Mouse (Mus musculus): ENCODE results near the gene P3h4. TPM values are rescaled to one million over a fixed set of nuclear protein-coding genes. Genes with fewer than 3 reads are reported as not detected.

Gene P3h4
- total RNA-seq, 2 experiments from 2014 or later = 3.6 to 4.1 TPM

DNA sequence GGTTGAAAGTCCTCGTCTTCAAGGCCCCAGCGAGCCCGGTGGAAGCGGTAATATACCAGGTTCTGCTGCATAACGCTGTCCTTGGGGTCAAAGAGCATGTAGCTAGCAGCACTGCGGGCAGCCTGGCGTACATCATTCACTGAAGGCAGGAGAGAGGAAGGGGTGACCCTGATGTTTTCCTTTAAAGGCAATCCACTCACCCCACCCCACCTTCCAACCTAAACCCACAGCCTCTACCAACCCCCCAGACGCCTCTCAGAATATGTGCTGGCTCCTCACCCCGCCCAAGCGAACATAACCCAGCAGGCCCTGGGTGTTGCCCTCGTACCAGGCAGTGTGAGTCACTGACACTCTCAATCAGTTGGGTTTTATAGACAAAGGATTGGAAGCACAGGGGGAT lies 2.9 kb downstream of the P3h4 start:
- intact Hi-C loops (cut with DNase I) = no loop called here
- no peak for DNase-seq

DNA sequence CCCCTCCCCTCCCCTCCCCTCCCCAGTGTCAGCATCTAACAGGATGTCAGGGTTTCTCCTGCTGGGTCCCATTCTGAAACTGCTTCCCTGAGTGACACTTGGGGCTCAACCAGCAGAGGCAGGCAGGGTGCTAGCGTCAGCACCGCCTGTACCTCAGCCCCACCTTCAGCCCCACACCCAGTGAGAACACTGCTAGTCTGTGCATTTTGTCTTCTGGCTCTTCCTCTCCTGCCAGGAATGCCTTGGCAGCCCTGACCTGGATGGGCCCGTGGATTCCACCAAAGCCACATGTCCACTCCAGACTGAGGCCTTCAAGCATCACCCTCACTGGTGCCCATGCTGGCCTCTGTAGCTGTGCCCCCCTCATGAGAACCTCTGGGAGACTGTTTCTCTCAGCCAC lies 5.0 kb downstream of the P3h4 start:
- intact Hi-C loops (cut with DNase I) = no loop called here
- DNase-seq = no peak

DNA sequence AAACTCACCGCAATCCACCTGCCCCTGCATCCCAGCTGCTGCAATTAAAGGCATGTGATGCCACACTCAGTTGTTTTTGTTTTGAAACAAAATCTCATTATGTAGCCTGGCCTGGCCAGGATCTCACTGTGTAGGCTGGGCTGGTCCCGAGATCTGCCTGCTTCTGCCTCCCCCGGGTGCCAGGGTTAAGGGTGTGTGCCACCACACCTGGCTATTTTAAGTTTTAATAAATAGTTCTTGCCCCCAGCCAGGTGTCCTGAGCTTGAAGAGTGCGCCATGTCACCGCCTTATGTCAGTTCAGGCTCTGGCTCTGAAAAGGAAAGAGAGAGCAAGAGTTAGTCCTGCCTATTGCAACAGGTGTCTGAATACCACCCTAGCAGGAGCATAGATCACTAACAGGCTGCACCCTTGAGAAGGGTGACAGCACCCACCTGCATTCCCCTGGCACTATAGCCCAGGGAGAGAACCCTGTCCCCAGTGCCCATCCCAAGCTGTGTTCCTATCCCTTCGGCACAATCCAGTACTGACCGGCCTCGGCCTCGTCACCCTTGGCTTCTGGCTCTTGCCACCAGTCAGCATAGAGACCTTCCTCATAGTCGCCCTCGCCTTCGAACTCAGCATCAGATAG lies 5.7 kb downstream of the P3h4 start:
- intact Hi-C loops (cut with DNase I) = loop anchor here (1.0 kb wide), 1 partner anchor 47 kb away; no protein-coding TSS in a partner anchor
- DNase-seq = no peak

DNA sequence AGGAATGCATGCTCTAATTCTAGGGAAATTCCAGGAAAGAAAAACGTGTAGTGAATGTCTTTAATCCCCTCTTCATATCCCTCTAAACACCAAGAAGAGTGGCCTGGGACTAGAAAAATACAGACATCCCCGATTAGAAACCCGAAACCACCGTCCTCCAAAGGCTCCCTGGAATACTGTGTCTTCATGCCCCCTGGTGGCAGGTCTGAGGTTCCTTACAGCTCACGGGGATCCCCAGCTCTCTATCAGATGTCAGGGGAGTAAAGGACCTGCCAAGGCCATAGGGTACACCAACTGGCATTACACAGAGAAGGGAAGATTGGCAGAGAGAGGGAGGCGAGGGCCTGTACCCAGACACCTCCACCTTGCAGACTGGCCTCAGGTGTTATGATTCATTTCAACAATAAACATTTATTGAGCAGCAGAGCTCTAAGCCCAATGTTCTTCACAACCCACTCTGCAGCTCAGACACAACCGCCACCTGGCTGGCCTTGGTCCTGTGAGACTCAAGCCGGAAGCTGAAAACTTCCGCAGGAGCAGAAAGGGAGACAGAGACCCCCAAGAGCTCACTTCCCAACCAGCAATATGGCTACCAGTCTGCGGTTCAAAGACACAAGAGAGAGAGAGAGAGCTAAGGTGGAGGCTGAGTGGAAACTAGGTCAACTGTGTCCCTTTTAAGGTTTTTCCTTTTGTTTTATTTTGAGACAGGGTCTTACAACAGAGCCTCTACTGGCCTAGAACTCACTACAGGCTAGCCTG lies 6.4 kb downstream of the P3h4 start:
- peak; percentile 60 to 73 for DNase-seq
- intact Hi-C loops (cut with DNase I) = loop anchor here (1.0 kb wide), 1 partner anchor 46 kb away; no protein-coding TSS in a partner anchor

DNA sequence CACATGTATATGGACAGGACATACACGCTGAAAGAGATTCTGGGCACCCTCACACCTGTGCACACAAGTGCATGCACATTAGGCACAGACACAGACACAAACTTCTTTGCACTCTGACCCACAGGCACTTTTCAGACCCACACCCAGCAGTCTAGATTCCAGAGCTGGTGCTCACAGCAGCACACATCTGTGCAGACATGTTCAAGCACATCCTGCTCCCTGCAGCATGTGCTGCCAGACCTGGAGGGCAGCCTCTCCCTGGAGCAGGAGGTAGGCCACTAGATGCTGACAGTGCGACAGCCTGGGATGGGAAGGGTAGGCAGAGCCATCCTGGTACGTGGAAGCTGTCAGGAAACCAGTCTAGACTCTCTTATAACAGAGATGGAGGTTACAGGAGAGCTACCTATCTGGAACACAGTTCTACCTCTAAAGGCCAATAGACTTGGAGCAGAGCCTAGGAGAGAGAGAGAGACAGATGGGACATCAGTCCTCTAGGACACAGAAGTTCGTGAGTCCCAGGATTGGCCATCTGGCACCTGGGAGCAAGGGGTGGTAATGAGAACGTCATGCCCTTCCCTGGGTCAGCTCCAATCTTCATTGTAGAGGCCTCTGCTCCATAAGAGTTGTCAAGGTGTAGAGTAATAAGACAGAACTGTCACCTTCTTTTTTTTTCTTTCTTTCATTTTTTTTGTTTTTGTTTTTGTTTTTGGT lies 7.5 kb downstream of the P3h4 start:
- intact Hi-C loops (cut with DNase I) = no loop called here
- no peak for DNase-seq

DNA sequence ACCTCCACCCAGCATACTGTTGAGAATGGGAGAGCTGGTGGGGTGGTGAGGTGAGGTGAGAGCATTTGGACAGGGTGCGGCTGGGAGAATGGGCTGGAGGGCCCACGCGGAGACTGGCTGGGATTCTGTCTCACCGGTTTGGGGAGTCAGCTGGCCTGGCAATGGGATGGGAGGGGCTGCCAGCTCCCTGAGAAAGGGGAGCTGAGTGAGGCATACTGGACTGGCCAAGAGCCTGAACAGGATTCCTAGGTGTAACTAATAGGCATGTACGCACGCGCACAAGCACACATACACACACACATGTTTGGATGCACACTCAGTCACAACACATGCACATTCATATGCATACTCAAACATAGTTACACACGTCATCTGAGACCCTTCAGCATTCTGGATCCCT lies 8.4 kb downstream of the P3h4 start:
- intact Hi-C loops (cut with DNase I) = no loop called here
- DNase-seq = no peak

DNA sequence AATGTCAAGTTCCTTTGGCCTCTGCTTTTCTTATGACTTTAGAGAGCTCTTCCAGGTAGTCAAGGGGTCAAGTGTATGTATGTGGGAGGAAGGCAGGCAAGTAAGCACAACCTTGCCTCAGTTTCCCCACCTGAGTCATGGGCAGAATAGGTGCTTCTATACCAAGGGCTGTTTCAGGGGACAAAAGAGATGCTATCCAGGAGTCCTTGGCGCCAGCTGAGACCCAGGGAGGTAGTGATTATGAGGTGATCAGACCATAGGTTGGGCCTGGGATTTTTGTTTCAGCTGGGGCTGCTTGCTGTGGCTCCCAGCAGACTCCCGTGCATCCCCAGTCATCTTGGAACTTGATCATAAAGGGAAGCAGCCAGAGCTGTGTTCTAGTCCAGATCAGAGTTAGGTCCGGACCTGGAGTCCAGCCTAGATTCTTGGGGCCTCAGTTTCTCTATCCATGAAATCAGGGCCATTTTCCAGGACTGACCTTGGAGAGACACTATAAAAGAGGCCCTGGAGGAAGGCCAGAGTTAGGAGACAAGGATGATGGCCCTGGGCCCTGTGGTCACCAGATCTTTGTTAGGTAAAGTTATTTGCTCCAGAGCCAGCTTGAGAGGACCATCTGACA lies 10.1 kb downstream of the P3h4 start:
- intact Hi-C loops (cut with DNase I) = no loop called here
- DNase-seq = no peak

DNA sequence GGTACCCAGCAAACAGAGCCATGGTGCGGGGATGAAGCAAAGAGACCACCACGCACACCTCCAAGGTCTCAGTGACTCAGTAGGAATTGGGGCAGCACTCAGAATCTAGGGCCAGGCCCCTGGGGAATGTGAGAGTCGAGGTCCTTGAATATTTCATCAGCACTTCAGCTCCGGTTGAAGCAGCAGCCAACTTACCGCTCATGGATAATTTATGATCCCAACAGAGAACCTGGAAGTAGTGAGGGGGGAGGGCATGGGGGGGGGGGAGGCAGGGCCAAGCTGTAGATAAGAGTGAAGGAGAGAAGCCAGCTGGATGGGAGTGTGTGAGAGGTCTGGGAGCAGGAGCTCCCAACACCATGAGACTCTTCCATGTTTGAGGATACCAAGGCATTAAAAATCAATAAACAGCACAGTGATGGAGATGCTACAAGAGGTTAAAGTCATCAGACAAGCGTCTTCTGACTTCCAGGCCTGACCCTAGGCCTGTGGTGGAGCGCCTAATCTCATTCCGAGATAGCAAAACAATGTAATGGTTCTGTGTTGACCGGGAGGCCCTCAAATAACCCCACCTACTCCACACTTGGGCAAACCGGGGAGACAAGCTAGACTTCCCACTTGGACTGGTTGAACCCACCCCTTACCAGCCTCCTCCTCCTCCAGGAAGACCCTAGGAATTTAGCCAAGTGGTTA lies 11.0 kb downstream of the P3h4 start:
- intact Hi-C loops (cut with DNase I) = no loop called here
- DNase-seq = no peak

DNA sequence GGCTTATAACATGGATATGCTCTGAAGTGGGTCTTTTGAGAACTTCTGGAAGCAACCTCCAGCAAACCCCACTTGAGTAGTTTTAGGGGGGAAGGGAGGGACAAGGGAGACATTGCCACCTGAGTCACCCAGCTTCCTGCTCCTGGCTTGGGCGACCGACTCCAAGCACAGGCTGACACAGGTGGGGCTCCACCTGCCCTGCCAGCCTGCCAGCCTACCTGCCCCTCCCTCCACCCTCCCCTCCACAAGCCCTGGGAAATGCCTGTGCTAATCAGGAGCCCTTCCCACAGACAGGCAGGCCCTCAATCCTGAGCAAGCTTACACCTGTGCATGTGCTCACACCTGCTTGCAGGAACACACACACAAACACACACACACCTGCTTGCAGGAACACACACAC lies 12.0 kb downstream of the P3h4 start:
- DNase-seq = no peak
- intact Hi-C loops (cut with DNase I) = no loop called here

DNA sequence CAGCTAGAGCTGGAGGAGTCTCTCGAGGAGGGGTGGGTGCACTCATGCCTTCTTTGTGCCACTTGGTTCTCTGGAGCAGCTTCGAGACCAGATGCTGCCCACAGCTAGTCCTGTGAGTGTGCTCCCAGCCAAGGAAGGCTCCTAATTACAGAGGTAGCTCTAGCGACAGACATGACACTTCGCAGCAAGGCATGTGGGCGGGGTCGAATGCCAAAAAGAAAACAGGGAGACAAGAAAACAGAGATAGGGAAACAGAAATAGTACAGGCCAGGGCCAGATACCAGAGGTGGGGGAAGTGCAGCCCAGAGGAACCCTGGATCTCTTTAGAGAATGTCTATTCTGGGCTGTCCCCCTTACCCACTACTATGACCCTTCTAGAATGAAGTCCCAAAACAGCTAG lies 12.4 kb downstream of the P3h4 start:
- DNase-seq = no peak
- intact Hi-C loops (cut with DNase I) = no loop called here

DNA sequence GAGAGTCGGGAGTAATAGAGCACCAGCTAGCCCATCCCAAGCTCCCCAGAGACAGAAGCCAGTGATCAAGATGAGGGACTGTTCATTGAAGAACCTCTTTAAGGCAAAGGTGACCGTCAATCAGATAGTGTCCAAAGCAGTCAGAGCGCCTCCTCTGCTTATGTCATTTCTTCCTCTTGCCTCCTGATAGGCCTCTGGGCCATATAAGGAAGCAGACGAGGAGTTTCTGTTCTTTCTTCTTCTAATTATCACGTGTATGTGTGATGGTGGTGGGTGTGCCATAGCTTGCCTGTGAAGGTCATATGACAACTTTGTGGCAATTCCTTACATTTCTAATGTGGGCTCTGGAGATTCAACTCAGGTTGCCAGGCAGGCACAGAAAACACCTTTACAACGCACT lies 13.8 kb downstream of the P3h4 start:
- no peak for DNase-seq
- intact Hi-C loops (cut with DNase I) = no loop called here

DNA sequence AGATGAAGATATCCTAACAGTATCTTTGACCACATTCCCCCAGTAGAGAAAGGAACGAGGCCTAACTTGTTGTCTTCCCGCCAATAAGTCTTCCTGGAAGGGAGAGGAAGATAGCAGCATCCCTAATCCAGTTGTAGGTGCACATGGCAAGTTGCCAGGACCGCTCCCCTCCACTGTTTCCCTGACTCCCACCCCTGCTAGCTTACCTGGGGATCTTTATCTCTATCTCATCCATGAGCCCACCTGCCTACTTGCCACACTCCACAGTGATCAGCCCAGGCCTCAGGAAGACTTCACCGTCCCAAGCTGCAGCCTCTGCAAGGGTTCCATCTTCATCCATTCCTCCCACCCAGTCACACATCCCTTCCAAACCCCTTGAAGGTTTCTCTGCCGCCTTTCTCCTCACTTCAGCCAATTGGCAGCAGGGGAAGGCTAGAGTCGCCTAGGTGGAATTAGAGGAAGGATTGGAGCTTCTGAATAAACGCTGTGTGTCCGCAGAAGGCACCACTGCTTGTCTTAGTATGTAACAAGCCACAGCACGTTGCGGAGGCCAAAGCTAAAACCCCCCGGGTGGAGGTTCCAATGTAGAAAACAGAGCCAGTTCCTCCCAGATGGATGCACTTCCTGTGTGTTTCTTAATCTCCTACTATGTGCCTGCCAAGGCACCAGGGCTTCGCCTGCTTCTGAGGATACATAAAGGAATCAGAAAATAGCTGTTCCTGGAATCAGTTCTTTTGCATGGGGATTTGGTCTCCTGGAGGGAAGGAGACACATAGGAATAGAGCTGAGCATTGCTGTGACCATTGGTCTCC lies 14.7 kb downstream of the P3h4 start:
- intact Hi-C loops (cut with DNase I) = no loop called here
- DNase-seq = no peak

DNA sequence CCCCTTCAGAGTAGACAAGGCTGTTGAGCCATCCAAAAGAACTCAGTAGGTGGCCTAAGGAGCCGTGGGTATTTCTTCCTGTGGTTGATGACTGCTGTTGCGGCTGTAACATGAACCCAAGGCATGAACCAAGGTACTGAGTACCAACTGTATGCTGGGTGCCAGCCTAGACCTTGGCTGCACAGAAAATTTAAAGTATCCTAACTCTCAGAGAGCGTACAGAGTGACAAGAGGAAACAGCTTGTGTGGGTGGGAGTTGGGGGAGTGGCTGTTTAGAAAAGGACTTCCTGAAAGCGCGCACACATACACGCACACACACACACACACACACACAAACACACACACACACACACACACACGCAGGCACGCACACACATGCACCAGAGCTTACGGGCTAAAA lies 15.3 kb downstream of the P3h4 start:
- intact Hi-C loops (cut with DNase I) = no loop called here
- DNase-seq = no peak

DNA sequence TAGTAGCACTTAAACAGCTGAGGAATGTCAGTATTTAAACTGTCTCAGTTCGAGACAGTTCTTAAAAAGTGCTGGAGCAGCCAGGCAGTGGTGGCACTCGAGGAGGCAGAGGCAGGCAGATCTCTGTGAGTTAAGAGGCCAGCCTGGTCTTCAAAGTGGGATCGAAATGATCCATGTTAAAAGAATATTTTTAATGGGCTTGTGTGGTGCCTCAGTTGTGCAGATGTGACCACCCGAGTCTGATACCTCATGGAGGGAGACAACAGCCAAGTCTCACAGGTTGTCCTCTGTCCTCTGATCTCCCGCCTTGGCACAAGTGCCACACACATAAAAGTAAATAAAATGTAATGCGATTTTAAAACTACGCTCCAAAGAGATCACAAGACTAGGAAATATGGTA lies 16.1 kb downstream of the P3h4 start:
- DNase-seq = no peak
- intact Hi-C loops (cut with DNase I) = no loop called here

DNA sequence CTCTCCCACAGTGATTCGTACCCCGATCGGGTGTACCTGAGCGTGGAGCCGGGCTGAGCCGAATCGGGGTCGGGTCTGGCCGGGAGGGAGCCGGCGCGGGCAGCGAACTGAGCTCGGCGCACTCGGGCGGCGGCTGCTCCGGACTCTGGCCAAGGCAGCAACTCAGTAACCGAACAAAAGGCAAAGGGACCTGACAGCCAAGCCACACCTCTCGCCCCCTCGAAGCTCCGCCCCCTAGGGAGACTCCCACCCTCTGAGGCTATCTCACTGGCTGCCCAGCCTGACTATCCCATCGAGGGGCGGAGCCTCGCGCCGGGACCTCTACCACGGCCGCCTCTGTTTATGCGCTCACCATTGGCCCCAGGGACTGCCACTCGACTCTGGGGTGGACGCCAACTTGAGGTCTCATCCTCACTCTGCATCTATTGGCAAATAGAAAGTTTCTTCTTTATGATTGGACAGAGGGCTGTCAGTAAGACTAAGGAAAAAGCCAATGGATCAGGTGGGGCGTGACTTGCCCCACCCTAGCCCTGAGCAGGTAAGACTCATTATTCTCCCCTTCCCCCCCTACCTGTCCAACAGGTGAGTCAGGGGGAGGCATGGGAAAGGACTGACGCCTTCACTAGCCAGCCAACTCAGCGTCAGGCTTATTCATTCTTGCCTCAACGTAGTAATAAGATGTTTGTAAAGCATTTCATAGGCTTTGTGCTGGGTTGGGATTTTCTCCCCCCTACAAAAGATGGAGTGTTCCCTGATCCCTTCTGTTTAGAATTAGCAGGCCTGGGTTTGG lies 16.8 kb downstream of the P3h4 start, which contains the start of gene Jup:
Gene Jup, minus strand, starts transcription at position 164 of the 790 bp plus-strand sequence.
- intact Hi-C loops (cut with DNase I) = no loop called here
- DNase-seq = peak; percentile 99 to 100

DNA sequence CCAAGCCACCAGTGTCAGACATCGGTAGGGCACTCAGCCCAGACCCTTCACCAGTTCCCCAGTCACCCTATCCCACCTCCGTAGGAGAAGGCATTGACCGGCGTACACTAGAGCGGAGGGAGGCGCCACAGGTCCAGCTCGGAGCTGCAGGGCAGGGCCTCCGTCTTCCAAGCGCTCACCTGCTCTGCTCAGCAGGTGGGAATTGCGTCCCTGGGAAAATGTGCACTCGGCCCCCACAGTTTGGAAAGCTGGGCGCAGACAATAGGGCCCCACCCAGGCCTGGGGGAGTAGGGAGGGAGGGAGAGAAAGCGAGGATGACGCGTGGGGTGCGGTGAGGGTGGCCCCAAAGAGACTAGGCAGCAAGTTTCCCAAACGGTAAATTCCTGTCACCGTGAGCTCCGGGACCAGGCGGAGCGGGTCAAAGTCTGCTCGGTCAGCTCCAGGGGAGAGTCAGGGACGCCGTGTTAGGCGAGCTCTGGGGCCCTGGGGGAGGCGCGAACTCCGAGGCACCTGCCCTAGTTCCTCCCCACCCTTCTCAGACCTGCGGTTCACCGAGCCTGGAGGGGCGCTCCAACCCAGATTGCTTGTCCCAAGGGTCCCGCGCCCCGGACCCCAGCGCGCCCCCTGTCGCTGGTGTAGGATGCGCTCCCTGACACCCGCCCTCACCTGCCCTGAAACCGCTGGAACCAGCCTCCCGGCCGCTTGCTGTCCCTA lies 17.6 kb downstream of the P3h4 start:
- DNase-seq = peak in 1 of 2 experiments; percentile 34
- intact Hi-C loops (cut with DNase I) = no loop called here

DNA sequence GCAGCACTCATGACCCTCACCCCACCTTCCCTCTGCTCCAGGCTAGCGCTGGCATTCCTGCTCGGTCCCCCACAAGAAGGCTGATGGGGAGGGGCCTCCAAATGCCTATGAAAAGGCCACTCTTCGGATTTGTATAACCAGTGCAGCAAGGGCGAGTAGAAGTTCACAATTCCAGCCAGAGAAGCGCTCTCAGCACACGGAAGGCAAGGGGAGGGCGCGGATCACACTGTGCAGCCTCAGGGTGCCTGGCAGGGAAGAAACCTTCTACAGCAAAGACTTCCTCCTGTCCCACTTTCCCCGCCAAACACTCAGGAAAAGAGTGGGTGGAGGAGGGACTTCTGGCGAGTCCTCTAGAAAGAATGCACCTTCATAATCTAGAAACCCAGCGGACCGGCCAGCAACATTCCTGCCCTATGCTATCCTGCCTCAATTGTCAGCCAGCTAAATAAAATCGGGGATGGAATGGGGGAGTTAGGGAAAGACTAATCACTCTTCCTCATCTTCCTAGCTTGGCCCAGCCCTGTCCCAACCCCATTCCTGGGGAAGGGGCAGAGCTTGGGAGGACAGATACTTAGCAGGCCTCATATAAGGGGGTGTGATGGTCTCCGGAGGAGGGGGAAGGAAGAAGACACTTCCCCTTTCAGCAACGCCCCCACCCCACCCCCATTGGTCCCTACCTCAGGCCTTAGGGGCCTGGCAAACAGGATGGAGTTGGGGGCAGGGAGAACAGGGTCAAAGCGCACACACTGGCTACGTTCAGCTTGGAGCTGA lies 18.6 kb downstream of the P3h4 start:
- intact Hi-C loops (cut with DNase I) = no loop called here
- DNase-seq = no peak

DNA sequence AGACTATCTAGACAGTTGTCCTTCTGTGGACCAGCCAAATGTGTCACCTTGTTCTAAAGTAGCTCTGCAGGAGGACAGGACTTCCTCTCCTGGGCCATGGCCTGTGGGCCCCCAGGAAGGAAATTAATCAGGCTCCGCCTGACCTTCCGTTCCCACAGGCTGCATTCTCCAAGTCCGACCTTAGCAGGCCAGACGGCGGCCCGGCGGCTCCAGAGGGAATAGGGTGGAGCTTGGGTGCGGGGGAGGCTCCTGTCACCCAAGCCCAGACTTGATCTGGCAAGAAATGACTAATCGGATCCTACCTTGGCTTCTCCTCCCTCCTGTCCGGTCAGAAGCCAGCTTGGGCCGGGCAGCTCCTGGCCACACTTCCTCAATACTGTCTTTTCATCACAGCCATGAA lies 19.4 kb downstream of the P3h4 start:
- intact Hi-C loops (cut with DNase I) = no loop called here
- peak; percentile 68 to 69 for DNase-seq

All from gastrocnemius, postnatal 36 days (tissue).